26 mouse cellular contexts compared by ENCODE assay signal in genomic region chr10:95666791-95667190, GRCm38 (mm10). TPM values are rescaled to one million over a fixed set of nuclear protein-coding genes. Genes with fewer than 3 reads are reported as not detected.
DNase-seq lines count a peak whose midpoint lies in the region; ATAC-seq and TF ChIP-seq lines count a peak whose summit lies in the region.
"Had no signal": no experiment of that assay in that cellular context is flagged by ENCODE, and none has a peak within 500 bp of the region (broad histone marks: within the 10 kb centered on the region; RNA-seq: fewer than 3 reads in every experiment).

No protein-coding gene starts in this region.

- peak overlapping the region; percentile 83 for H3K27ac ChIP-seq in gastrocnemius, adult 2 months
- H3K27ac ChIP-seq in heart, embryonic 10.5 days = no peak overlapping the region
- no peak overlapping the region for H3K27ac ChIP-seq in midbrain, embryonic 11.5 days (ENCODE audit: low read depth, low read length)
- no peak overlapping the region for H3K27ac ChIP-seq in midbrain, embryonic 16.5 days (ENCODE audit: low read length)

- H3K9ac ChIP-seq in midbrain, embryonic 11.5 days (ENCODE audit: low read length) = no peak overlapping the region
- H3K9ac ChIP-seq in midbrain, embryonic 16.5 days (ENCODE audit: low read depth, low read length) = no peak overlapping the region

- no peak for DNase-seq in gastrocnemius, adult 2 months
- no peak for DNase-seq in gastrocnemius, postnatal 4 days (ENCODE audit: low spot score in 2 of 2)
- peak; percentile 59 for DNase-seq in heart, adult 11 months
- DNase-seq in heart, adult 18-20 months = no peak
- DNase-seq in heart, embryonic 10.5 days (ENCODE audit: low spot score) = peak; percentile 66
- no peak for DNase-seq in heart, postnatal 4 days
- DNase-seq in midbrain, embryonic 11.5 days (ENCODE audit: low spot score, missing footprints) = peak; percentile 59
- DNase-seq: adrenal gland, adult 2 months; adrenal gland, adult 8-10 months; adrenal gland, postnatal 10 days; adrenal gland, postnatal 14 days; adrenal gland, postnatal 25 days; adrenal gland, postnatal 36 days; B cell, adult 2 months; cerebellum, adult 11 months; cerebellum, adult 11-12 months had no signal

- no peak overlapping the region for H3K4me2 ChIP-seq in midbrain, embryonic 11.5 days
- no peak overlapping the region for H3K4me2 ChIP-seq in midbrain, embryonic 16.5 days (ENCODE audit: low read length)

- WGBS in heart, embryonic 10.5 days = 68% methylated on average over 2 of the region's 2 CpGs
- 49% methylated on average over 2 of the region's 2 CpGs for WGBS in midbrain, embryonic 11.5 days
- 37% methylated on average over 2 of the region's 2 CpGs for WGBS in midbrain, embryonic 16.5 days

- no peak for TF ChIP-seq CTCF in gastrocnemius, adult 2 months (IDR thresholded peaks at IDR 0.05)

- H3K27me3 ChIP-seq in heart, embryonic 10.5 days (ENCODE audit: insufficient read depth, poor library complexity, severe bottlenecking) = no peaks in the 10 kb centered on the region
- H3K27me3 ChIP-seq in midbrain, embryonic 11.5 days (ENCODE audit: control insufficient read depth, insufficient read depth, low read length) = no peaks in the 10 kb centered on the region
- 0 out of 2 replicates have a peak, but pooled peaks cover 2% of the 10 kb centered on the region for H3K27me3 ChIP-seq in midbrain, embryonic 16.5 days (ENCODE audit: control insufficient read depth, insufficient read depth, low read depth, low read length)
- H3K27me3 ChIP-seq: CH12.LX, Patski had no signal

- no peak for ATAC-seq in midbrain, embryonic 11.5 days (ENCODE audit: low FRiP score)
- no peak for ATAC-seq in midbrain, embryonic 16.5 days
- ATAC-seq: activated CD4-positive, CD25-positive, alpha-beta regulatory T cell, adult 4 months; CD4-positive, CD25-positive, alpha-beta regulatory T cell, adult 4 months; Patski had no signal

- H3K36me3 ChIP-seq in heart, embryonic 10.5 days = no peaks in the 10 kb centered on the region
- H3K36me3 ChIP-seq in midbrain, embryonic 11.5 days (ENCODE audit: control insufficient read depth, insufficient read depth, low read length) = no peaks in the 10 kb centered on the region
- no peaks in the 10 kb centered on the region for H3K36me3 ChIP-seq in midbrain, embryonic 16.5 days (ENCODE audit: control insufficient read depth, insufficient read depth, low read length)
- H3K36me3 ChIP-seq: G1E had no signal

- no peaks in the 10 kb centered on the region for H3K9me3 ChIP-seq in heart, embryonic 10.5 days
- H3K9me3 ChIP-seq in midbrain, embryonic 11.5 days (ENCODE audit: control insufficient read depth, low read length) = no peaks in the 10 kb centered on the region
- H3K9me3 ChIP-seq in midbrain, embryonic 16.5 days (replicated peaks; ENCODE audit: control insufficient read depth, low read length, poor library complexity, severe bottlenecking) = peaks cover 2% of the 10 kb centered on the region; the same call in 1 of the 2 replicates
- H3K9me3 ChIP-seq: G1E had no signal

- peaks cover 4% of the 10 kb centered on the region; the same call in 1 of the 2 replicates for H3K4me1 ChIP-seq in heart, embryonic 10.5 days
- no peaks in the 10 kb centered on the region for H3K4me1 ChIP-seq in midbrain, embryonic 11.5 days (ENCODE audit: control insufficient read depth, insufficient read depth, low read length)
- no peaks in the 10 kb centered on the region for H3K4me1 ChIP-seq in midbrain, embryonic 16.5 days (ENCODE audit: control insufficient read depth, insufficient read depth, low read length)

- H3K4me3 ChIP-seq in gastrocnemius, adult 2 months = no peak overlapping the region
- no peak overlapping the region for H3K4me3 ChIP-seq in heart, embryonic 10.5 days
- H3K4me3 ChIP-seq in midbrain, embryonic 11.5 days (ENCODE audit: low read depth, low read length) = no peak overlapping the region
- no peak overlapping the region for H3K4me3 ChIP-seq in midbrain, embryonic 16.5 days (ENCODE audit: low read depth, low read length)

- intact Hi-C loops in gastrocnemius, adult 2 months (cut with DNase I) = loop anchor here (5.0 kb wide), 1 partner anchor 106 kb away; no protein-coding TSS in a partner anchor

RNA-seq across cellular contexts. Expression of gene Anapc15-ps, which starts 6.5 kb away (rescaled TPM):
- total RNA-seq in gastrocnemius, adult 2 months (2021) = not detected
- total RNA-seq in gastrocnemius, postnatal 4 days (2021) = not detected
- total RNA-seq in heart, adult 18-20 months (2021) = not detected
- not detected in 2 replicates for polyA plus RNA-seq in heart, embryonic 10.5 days (2016; fragmentation: Nextera tagmentation; extraction: Ambion mirVana)
- total RNA-seq in heart, postnatal 4 days (2021) = not detected
- not detected in 2 replicates for polyA plus RNA-seq in midbrain, embryonic 11.5 days (2014; fragmentation: Nextera tagmentation; extraction: Ambion mirVana)
- not detected in 2 replicates for polyA plus RNA-seq in midbrain, embryonic 16.5 days (2015; fragmentation: Nextera tagmentation; extraction: Ambion mirVana)
- total RNA-seq: adrenal gland, adult 18-20 months; adrenal gland, adult 2 months; adrenal gland, postnatal 10 days; adrenal gland, postnatal 14 days; adrenal gland, postnatal 25 days; adrenal gland, postnatal 36 days; adrenal gland, postnatal 4 days; ES-E14; MEL had no signal
- polyA plus RNA-seq: activated CD4-positive, CD25-positive, alpha-beta regulatory T cell, adult 4 months; adrenal gland, adult 2 months; CD4-positive, CD25-positive, alpha-beta regulatory T cell, adult 4 months; G1E had no signal

Comparison
In these comparisons a context has a peak if more than half of its experiments do, and no peak if none do; other contexts are left out.
1. DNase-seq: peak in heart, adult 11 months (single experiment), heart, embryonic 10.5 days (single experiment) and midbrain, embryonic 11.5 days (single experiment); none in gastrocnemius, adult 2 months (single experiment), gastrocnemius, postnatal 4 days (0 of 2), heart, adult 18-20 months (0 of 2) and heart, postnatal 4 days (single experiment).